In the genomic region with DNA sequence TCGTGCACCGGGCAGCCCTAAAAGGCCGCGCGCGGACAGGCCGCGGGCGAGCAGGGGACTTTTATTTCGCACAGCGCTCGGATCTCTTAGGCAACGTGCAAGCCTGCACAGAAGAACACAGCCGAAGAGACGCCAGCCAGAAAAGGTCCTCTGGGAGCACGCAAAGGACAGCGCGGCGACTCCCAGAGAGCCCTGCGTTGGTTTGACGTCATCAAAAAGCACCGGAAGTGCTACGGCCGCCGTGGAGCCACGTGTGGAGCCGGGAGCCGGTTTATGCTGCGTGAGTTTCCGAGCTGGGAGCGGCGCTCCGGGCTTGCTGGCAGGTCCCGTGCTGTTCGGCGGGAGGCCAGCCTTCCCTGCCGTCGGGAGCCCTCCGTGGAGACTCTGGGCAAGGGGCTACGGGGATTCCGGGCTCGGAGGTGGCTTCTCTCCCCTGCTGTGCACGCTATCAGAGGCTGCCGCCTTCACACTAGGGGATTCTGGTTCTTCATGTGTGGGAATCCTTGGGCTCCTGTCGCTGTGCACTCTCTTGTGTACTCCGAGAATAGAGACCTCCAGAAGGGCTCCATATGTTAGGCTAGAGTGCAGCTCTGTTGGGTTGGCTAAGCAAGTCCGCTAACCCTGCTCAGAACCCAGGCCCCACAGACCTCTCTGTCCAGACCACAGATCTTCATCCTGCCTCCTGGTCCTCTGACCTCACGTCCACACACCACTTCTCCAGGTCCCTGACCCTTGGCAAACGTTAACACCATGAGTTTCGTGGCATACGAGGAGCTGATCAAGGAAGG, we compare ENCODE assay signal across 8 mouse cellular contexts. TPM values are rescaled to one million over a fixed set of nuclear protein-coding genes. Genes with fewer than 3 reads are reported as not detected.
A peak's percentile ranks its signal among the peaks of the same experiment; 100 is the strongest.
DNase-seq lines count a peak whose midpoint lies in the region; ATAC-seq and TF ChIP-seq lines count a peak whose summit lies in the region.

TSS of gene Trmt61a (plus strand) at position 224 of the 788 bp plus-strand sequence.

- H3K4me1 ChIP-seq in bone marrow, adult 2 months (ENCODE audit: control insufficient read depth, insufficient read depth, low read length) = peaks cover 4% of the 10 kb centered on the region
- peaks cover 26% of the 10 kb centered on the region for H3K4me1 ChIP-seq in embryonic facial prominence, embryonic 15.5 days
- H3K4me1 ChIP-seq in liver, adult 2 months (ENCODE audit: control insufficient read depth, insufficient read depth, low read length) = peaks cover 7% of the 10 kb centered on the region; the same call in 1 of the 2 replicates

- no peak for TF ChIP-seq CTCF in C2C12 (IDR thresholded peaks at IDR 0.05; ENCODE audit: control insufficient read depth, insufficient read depth, insufficient read length)
- no peak for TF ChIP-seq CTCF in bone marrow, adult 2 months (IDR thresholded peaks at IDR 0.05; ENCODE audit: control insufficient read depth, insufficient read depth, low read length)
- TF ChIP-seq CTCF in liver, adult 2 months (IDR thresholded peaks at IDR 0.05; ENCODE audit: low read depth, low read length) = no peak

- ATAC-seq in embryonic facial prominence, embryonic 15.5 days (ENCODE audit: insufficient number of reproducible peaks, low FRiP score, low TSS enrichment, low read depth) = peak; percentile 87
- ATAC-seq in monocyte, adult 5-6 weeks (replicated peaks; ENCODE audit: insufficient number of reproducible peaks, low FRiP score, low TSS enrichment, poor library complexity, severe bottlenecking) = peak; percentile 90

- H3K27ac ChIP-seq in bone marrow, adult 2 months (ENCODE audit: control insufficient read depth, insufficient read depth, low read depth, low read length, poor library complexity) = peak within 1 kb of the TSS; percentile 47
- H3K27ac ChIP-seq in embryonic facial prominence, embryonic 15.5 days (replicated peaks) = peak within 1 kb of the TSS; percentile 94
- peak within 1 kb of the TSS; percentile 90 for H3K27ac ChIP-seq in liver, adult 2 months (replicated peaks; ENCODE audit: insufficient read depth, low read depth, low read length)

- TF ChIP-seq POLR2A in bone marrow, adult 2 months (IDR thresholded peaks at IDR 0.05; ENCODE audit: borderline replicate concordance, control insufficient read depth, low read depth, low read length) = peak; percentile 71; the same call in 1 of the 2 replicates
- TF ChIP-seq POLR2A in liver, adult 2 months (IDR thresholded peaks at IDR 0.05; ENCODE audit: extremely low read depth, insufficient read depth, low read length) = peak; percentile 73; the same call in 1 of the 2 replicates

- peak; percentile 89 for DNase-seq in heart, adult 8-10 months (ENCODE audit: low spot score)
- peak; percentile 87 for DNase-seq in kidney, adult 8-10 months
- DNase-seq in liver, adult 2 months (ENCODE audit: extremely low read depth, low read depth, low spot score) = peak; percentile 82
- DNase-seq in spleen, postnatal 36 days (ENCODE audit: low spot score in 2 of 2) = peak; percentile 82 to 86

- no peaks in the 10 kb centered on the region for H3K27me3 ChIP-seq in C2C12 (ENCODE audit: control insufficient read depth, insufficient read depth, insufficient read length)
- peaks cover 16% of the 10 kb centered on the region for H3K27me3 ChIP-seq in embryonic facial prominence, embryonic 15.5 days
- no peaks in the 10 kb centered on the region for H3K27me3 ChIP-seq in liver, adult 2 months (ENCODE audit: control insufficient read depth, insufficient read depth, low read length)

- no peaks in the 10 kb centered on the region for H3K9me3 ChIP-seq in embryonic facial prominence, embryonic 15.5 days (replicated peaks)

- H3ac ChIP-seq in C2C12 (ENCODE audit: control insufficient read depth, insufficient read length, low read depth) = peak within 1 kb of the TSS; percentile 98

- H3K36me3 ChIP-seq in C2C12 (ENCODE audit: control insufficient read depth, insufficient read depth) = peaks cover 22% of the 10 kb centered on the region
- H3K36me3 ChIP-seq in embryonic facial prominence, embryonic 15.5 days = peaks cover 23% of the 10 kb centered on the region
- H3K36me3 ChIP-seq in liver, adult 2 months (ENCODE audit: control insufficient read depth, insufficient read depth, low read length) = no peaks in the 10 kb centered on the region

- peaks cover 19% of the 10 kb centered on the region for H3K79me2 ChIP-seq in C2C12 (ENCODE audit: control insufficient read depth, insufficient read depth)
- no peaks in the 10 kb centered on the region for H3K79me2 ChIP-seq in liver, adult 2 months (ENCODE audit: control insufficient read depth, insufficient read depth, low read length)

- peaks cover 16% of the 10 kb centered on the region for H3K79me3 ChIP-seq in C2C12 (ENCODE audit: low read depth)

- under 1% methylated on average over 51 of the region's 51 CpGs for WGBS in bone marrow, adult 2 months
- WGBS in embryonic facial prominence, embryonic 15.5 days = under 1% methylated on average over 51 of the region's 51 CpGs
- under 1% methylated on average over 50 of the region's 51 CpGs for WGBS in liver, adult 2 months

- H3K4me2 ChIP-seq in embryonic facial prominence, embryonic 15.5 days (replicated peaks) = peak within 1 kb of the TSS; percentile 84

- H3K4me3 ChIP-seq in C2C12 (ENCODE audit: insufficient read depth, poor library complexity, severe bottlenecking) = peak within 1 kb of the TSS; percentile 97
- H3K4me3 ChIP-seq in bone marrow, adult 2 months (replicated peaks; ENCODE audit: control insufficient read depth, low read depth, low read length) = peak within 1 kb of the TSS; percentile 82
- peak within 1 kb of the TSS; percentile 62 for H3K4me3 ChIP-seq in embryonic facial prominence, embryonic 15.5 days (replicated peaks)
- peak within 1 kb of the TSS; percentile 72 for H3K4me3 ChIP-seq in liver, adult 2 months (ENCODE audit: insufficient read depth, low read depth, low read length)

- peak within 1 kb of the TSS; percentile 48 for H3K9ac ChIP-seq in embryonic facial prominence, embryonic 15.5 days
- peak within 1 kb of the TSS; percentile 80 for H3K9ac ChIP-seq in liver, adult 2 months (ENCODE audit: low read depth, low read length)

TF ChIP-seq in C2C12, 6 proteins besides CTCF, POLR2A, EP300 and RAD21:
- TF ChIP-seq MAX (IDR thresholded peaks at IDR 0.05) (peak; percentile 96), MYOG (IDR thresholded peaks at IDR 0.05; ENCODE audit: control insufficient read depth, extremely low read depth, insufficient read length) (no peak)

RNA-seq across cellular contexts. Expression of gene Trmt61a, which starts in this region (rescaled TPM):
- polyA plus RNA-seq in C2C12 (2012; fragmentation: generic; extraction: Trizol) = 32.1 TPM
- 4.2 and 11.0 TPM in 2 replicates for polyA plus RNA-seq in bone marrow, adult 2 months (2011; ENCODE audit: insufficient read depth, insufficient read length, low replicate concordance, missing spikeins)
- 13.3 and 15.4 TPM in 2 replicates for polyA plus RNA-seq in embryonic facial prominence, embryonic 15.5 days (2015; fragmentation: Nextera tagmentation; extraction: Ambion mirVana)
- total RNA-seq in heart, adult 8-10 months (2022) = 1 to 10 TPM; 4.0 to 5.9 (median 4.9) TPM
- 2.3 and 5.3 TPM in 2 replicates for total RNA-seq in liver, adult 2 months (2014; rRNA removed)
- 17.9 and 33.1 TPM in 2 replicates for polyA plus RNA-seq in liver, adult 2 months (2012; rRNA removed)
- total RNA-seq in monocyte, adult 5-6 weeks (2017) = 2.2 to 2.7 TPM (median 2.5 TPM) in 3 replicates

Comparison
In these comparisons a context has a peak if more than half of its experiments do, and no peak if none do; other contexts are left out.
1. Peak in every context shown above with its lines: DNase-seq, ATAC-seq, H3K4me3 ChIP-seq and H3K27ac ChIP-seq.